Mouse (Mus musculus): ENCODE results near the gene Rad50. TPM values are rescaled to one million over a fixed set of nuclear protein-coding genes. Genes with fewer than 3 reads are reported as not detected.

Rad50 gene
- total RNA-seq, 2 experiments from 2014 or later: 26.7 to 46.5 TPM

DNA sequence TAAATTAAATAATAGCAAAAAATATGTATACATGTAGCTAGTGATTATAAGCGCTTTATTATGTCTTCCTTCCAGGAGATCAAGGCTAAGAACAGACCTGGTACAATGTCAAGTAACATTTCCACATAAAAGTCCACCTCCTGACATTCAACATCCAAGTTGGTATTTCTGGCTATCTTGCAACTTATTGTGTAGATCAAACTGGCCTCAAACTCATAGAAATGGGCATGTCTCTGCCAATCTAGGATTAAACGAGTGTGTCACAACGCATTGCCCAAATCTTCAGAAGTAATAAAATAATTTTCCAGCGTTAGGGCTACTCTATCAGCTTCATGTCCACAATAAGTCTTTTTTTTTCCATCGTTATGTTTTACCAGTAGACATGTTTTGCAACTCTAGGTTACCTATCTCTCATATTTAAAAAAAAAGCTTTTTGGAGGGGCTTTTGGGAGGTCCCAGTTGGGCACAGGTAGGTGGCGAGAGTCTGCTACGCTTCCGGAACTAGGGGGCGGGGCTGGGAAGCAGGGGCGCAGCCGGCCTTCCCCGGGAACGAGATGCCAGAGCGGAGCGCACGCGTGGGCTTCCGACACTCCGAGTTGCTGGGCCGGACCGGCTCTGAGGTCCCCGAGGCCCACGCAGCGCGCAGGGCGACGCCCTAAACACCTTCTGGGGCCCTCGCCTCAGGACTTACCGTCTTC is 734 bp downstream of the Rad50 start:
- peak; percentile 66 for ATAC-seq (replicated peaks; ENCODE audit: low FRiP score, poor library complexity, severe bottlenecking)

DNA sequence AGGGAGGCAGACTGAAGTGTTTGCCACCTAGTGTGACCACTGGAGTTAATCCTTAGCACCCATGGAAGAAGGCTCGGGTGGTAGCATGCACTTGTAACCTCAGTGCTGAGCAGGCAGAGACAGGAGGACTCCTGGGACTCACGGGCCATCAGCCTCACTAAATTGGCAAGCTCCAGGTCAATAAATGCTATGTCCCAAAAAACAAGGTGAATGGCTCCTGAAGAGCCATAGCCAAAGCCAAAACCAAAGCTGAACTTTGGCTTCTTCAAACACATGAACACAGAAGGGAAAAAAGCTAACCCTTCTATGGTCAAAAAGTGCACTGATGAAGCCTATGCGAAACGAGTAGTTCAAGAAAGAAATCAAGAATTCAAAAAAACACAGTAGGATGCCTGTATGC is 7.8 kb downstream of the Rad50 start:
- no peak for ATAC-seq (replicated peaks; ENCODE audit: low FRiP score, poor library complexity, severe bottlenecking)

DNA sequence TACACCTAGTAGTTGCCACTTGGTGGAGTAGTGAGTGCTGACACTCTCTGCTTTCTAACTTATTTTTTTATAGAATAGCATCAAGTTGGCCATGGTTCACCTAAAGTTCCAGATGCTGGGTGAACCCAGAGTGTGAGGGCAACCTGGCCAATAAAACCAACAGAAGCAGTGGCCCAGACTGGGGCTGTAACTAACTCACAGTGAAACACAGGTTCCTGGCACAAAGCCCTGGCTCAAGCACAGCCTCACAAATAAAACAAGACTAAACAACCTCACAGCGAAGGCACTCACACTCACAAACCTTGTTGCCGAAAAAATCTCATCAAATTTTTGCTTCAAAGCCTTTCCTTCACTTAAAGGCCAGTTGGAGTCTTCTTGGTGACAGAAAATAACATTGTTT is 8.6 kb downstream of the Rad50 start:
- ATAC-seq (replicated peaks; ENCODE audit: low FRiP score, poor library complexity, severe bottlenecking): no peak

DNA sequence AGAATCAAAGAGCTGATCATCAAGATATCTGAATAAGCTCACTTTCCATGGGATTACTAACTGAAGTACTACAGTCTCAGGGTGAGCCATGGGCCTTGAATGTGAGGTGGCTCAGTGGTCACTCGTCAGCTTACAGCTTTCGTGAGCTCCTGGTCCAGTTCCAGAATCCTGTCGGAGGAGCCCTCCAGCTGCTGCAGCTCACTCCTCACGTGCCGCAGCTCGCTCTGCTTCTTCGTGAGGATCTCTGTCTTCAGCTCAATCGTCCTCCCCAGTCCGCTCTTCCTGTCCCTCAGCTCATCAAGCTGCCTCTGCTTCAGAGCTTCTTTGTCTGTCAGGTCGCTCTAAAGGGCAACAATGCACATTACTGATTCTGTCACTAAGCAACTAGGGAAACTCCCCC is 15.1 kb downstream of the Rad50 start:
- ATAC-seq (replicated peaks; ENCODE audit: low FRiP score, poor library complexity, severe bottlenecking): no peak

DNA sequence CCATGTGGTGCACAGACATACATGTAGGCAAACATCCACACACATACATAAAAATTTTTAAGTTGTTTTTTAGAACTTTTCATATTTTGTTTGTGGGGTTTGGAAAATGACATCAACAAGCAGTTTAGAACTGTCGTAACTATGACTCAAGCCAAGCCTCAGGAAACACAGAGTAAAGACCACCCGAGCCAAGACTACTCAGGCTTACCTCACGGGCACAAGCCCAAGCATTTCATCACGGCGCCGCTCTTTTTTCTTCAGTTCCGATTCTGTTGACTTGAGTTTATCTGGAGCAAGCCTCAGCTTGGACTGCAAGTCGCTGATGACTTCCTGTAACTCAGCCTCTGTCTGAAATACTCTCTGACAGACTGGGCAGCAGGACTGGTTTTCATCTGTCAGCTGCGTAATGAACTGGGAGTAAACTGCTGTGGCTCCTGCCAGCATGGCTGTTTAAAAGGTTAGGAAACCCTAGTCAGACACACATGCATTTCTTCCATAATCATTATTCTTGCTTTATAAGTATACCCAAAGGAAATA is 24.1 kb downstream of the Rad50 start:
- ATAC-seq (replicated peaks; ENCODE audit: low FRiP score, poor library complexity, severe bottlenecking): no peak

DNA sequence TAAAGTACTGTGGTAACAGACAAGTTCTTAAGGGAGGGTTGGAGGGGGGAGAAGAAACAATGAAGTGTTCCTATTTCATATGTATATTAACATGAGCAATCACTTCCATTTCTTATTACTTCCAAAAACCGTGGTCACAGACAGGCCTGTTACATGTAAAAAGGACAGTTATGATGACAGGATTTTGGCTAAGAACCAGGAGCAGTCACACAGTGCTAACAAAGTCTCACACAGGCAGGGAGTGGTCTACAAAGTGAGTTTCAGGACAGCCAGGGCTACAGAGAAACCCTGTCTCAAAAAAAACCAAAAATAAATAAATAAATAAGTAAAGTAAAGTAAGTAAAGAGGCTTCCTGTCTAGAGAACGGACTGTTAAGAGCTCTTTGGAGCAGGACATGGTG is 24.9 kb downstream of the Rad50 start:
- no peak for ATAC-seq (replicated peaks; ENCODE audit: low FRiP score, poor library complexity, severe bottlenecking)

DNA sequence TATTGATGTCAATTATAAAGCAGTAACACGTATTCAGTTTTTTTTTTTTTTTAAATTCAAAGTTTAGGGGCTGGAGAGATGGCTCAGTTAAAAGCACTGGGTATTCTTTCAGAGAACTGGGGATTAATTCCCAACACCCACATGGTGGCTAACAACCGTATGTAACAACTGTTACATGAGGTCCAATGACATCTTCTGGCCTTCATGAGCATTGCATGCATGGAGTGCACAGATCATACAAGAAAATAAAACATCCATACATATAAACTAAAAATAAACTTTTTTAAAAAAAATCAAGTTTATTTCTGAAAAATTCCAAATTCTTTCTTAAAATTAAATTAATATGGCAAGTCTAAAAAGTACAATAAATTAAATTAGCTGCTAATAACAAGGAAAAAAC is 25.4 kb downstream of the Rad50 start:
- no peak for ATAC-seq (replicated peaks; ENCODE audit: low FRiP score, poor library complexity, severe bottlenecking)

DNA sequence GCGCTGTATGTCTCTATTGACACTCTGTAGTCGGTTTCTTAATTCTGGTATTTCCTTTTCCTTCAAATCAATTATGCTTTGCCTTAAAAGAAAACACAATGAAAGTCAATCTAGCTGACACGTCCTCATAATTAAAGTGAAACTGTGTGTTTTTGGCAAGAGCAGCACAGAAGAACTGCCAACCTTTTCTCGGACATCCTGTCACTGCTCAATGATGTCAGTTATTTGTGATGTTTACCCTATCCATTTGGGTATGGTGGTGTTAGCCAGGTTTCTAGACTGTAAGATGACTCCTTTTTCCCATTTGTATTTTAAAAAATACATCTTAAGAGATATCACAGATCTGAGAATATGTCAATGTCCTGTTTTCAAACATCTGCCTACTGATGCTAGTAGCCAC is 27.0 kb downstream of the Rad50 start:
- ATAC-seq (replicated peaks; ENCODE audit: low FRiP score, poor library complexity, severe bottlenecking): no peak

DNA sequence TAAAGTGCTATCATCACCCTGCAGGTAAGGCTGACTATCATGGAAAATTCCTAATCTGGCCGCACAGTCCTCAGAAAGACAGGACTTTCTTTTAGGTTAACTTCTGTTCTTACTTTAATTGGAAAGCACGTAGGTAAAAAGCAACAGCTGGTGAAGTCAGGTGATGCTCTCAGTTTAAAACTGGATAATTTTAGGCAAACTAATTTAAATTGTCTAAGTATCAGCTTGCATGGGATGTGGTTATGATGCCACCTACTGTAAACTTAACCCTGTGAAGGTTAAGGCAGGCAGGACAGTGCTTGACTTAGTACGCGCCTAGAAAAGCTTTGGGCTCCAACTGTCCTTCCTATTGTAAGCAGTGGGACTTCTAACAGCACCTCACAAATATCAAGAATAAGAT is 35.7 kb downstream of the Rad50 start:
- no peak for ATAC-seq (replicated peaks; ENCODE audit: low FRiP score, poor library complexity, severe bottlenecking)

DNA sequence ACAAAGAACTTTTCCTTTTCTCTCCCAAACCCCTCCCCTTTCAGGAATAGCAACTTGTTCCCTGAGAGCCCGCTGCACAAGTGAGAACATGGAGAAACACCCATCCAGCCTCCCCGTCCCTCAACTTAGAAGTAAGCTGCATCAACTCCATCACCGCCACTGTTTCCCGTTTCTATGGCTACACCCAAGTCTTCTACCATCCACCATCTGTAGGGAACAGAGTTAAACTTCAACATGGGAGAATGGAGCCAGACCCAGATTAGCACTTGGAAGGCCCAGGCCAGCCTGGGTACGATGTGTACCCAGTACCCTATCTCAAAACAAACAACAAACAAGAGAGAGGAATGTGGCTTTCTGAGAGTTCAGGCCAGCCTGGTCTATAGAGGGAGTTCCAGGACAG is 43.0 kb downstream of the Rad50 start:
- ATAC-seq (replicated peaks; ENCODE audit: low FRiP score, poor library complexity, severe bottlenecking): no peak

DNA sequence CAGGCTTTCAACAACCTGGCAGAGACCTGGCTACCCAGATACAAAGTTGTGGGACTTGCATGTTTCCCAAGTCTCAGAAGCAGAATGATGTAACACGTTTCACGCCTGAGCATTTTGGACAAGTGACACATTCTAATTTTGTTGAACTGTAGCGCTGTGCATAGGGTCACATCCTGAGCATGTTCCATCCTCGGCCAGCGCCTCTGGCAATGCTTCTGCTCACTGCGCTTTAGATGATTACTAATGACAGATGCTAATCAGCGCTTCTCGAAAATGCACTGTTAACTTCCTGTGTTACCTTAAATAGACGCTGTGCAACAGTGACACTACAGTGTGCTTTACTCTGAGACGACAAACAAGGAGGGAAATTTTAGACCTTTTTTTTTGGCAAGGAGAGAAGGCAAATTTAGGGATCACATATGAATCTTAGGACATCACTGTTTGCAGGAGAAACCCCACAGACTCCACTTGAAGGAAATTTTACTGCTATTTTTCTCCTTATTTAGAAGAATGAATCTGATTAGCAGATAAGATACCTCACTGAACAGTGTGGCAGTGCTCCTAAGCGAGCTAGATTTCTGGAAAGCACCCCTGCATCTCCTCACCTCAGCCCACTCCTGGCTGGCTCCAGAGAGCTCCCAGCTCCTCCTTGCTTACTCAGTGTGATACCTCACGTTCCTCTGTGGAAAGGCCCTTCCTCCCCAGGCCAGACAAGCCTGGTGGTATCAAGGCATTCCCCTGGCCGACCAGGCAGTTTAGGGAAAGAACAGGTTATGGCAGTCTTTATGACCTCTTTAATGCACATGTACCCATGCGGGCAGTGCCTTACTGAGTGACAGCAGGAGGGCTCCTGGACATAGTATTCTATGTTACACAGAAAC is 44.1 kb downstream of the Rad50 start:
- no peak for ATAC-seq (replicated peaks; ENCODE audit: low FRiP score, poor library complexity, severe bottlenecking)

DNA sequence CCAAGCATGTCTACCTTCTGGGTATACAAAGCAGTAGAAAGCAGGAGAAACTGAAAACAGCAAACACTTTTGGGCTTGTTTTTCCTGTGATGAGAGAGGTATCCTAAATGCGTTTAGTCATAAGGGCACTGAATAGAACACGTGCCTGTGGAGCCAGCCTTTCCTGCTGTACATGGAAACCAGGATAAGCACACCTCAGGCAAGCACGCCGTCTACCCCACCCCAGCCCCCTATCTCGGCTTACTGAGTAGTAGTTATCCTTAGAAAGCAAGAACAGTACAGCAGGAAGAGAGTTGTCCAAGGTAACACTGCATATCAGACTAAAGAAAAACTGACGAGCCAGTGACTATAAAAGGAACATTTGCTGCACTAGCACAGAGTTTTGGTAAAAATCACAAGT is 49.3 kb downstream of the Rad50 start:
- no peak for ATAC-seq (replicated peaks; ENCODE audit: low FRiP score, poor library complexity, severe bottlenecking)

DNA sequence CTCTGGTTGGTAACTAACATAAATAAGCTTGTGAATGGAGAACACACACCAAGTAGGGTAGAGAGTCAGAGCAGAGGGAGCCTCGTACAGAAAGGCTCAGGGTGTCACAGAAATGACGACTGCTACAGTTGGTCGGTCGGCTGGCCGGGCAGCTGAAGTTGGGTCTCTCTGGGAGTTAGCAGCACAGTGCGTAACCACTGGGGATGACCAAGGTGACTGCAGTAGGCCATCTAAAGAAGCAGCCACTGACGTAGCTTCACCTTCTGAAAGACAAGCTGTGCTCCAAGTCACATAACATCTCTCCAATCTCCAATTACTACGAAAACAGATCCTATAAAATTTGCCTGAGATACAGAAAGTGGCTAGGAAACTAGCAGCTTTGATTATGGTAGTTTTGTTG is 49.7 kb downstream of the Rad50 start:
- ATAC-seq (replicated peaks; ENCODE audit: low FRiP score, poor library complexity, severe bottlenecking): peak; percentile 47

DNA sequence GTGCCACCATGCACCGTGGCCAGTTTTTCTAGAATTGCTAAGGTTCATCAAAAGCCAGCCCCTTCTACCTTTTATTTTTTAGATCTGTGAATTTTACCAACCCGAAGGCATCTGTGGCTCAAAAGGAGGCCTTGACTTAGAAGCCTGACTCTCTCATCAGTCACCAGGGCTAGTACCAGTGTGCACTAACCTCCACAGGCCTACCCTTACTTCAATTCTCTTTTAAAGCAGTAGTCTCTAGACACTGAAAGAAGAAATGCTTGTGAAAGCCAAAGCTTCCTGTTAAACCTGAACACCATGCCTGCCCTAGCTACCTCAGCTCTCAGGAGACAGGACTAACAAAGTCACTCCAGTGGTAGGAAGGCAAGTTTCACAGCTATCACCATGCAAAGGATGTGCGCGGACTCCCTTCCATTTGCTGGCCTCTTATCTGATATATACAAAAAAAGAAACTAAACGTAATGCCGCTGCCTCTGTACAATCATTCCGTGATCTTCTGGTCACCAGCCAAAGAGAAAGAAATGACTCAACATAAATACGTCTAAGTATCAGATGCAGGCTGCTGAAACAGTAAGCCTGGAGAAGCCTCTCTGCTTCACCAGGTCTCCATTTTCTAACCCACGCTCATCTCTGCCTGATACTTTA is 50.4 kb downstream of the Rad50 start:
- ATAC-seq (replicated peaks; ENCODE audit: low FRiP score, poor library complexity, severe bottlenecking): peak; percentile 81

DNA sequence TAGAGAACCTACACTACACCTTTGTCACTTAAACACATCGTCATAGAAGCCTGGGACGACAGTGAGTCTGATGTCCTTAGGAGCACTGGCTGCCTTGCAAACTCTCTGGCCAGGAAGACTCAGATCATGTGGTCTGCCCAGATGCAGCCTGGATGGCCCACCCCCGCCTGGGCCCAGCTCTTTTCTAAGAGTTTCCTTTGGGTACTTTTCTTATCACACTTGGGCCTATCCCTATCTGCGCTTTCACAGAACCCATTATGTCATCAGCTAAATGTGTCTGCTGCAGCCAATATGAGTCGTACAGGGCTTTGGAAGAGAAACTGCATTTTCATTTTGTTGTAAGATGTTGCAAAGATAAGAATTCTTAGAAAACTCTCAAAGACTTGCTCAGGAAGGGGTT is 52.1 kb downstream of the Rad50 start:
- no peak for ATAC-seq (replicated peaks; ENCODE audit: low FRiP score, poor library complexity, severe bottlenecking)

DNA sequence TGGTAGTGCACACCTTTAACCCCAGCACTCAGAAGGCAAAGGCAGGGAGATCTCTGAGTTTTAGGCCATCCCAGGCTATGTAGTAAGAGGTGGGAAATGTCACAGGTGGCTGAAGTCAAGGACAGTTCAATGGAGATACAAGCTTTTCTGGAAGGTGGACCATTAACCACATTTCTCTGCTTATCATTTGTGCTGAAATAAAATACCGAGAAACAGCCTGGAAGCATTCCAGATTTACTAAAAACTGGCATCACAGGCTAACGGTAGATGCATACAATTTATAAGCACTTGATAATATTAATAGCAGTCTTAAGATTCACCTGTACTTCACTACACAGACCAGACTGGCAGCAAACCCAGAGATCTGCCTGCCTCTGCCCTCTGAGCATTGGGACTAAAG is 54.7 kb downstream of the Rad50 start:
- ATAC-seq (replicated peaks; ENCODE audit: low FRiP score, poor library complexity, severe bottlenecking): no peak

DNA sequence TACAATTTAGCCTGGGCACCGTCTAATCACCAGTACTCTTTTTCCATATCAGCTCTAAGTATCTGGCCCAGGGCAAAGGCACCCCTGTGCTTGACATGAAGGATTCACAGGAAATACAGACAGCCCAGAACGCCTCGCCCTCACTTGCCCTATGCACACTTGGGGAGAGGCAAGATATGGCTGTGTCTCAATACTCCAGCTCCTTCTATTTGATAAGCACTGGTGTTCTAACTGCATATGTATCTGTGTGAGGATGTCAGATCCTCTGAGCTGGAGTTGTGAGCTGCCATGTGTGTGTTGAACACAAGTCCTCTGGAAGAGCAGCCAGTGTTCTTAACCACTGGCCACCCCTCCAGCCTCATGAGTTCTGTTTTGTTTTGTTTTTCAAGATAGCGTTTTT is 55.7 kb downstream of the Rad50 start:
- no peak for ATAC-seq (replicated peaks; ENCODE audit: low FRiP score, poor library complexity, severe bottlenecking)

DNA sequence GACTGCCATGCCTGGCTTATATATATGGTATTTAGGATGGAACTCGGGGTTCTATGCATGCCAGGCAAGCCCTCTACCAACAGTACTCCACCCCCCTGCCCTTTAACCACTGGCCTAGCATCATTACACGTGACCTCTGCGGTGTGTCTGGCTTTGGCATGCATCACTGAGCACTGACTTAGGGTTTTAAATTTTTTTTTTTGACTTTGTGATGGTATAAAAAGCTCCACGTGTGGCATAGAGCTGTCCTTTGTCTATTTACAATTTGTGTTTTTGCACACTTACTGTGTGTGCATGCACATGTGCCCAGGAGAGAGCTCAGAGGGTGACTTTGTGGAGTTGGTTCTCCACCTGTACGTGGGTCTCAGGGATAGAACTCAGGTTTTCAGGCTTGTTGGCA is 63.1 kb downstream of the Rad50 start:
- no peak for ATAC-seq (replicated peaks; ENCODE audit: low FRiP score, poor library complexity, severe bottlenecking)

DNA sequence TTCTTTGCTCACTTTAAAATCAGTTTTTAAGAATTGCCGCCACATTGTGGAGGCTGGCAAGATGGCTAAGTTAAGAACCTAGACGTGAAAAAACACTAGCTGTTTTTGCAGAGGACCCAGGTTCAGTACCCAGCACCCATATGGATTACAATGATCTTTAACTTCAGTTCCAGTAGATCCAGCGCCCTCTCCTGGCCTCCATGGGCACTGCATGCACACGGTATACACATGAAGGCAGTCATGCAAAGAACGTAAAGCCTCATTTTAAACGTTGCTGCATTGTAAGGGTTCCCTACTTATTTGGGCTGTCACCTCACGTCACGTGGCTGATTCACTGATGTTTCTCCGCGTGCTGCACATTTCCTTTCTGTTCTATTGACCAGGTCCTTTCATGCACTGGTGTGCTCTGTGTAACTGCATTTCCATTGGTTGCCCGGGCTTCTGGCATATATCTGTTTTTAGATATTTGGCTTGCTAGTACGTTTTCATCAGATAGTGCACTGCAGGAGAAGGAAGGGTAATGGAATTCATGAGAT is 64.3 kb downstream of the Rad50 start:
- ATAC-seq (replicated peaks; ENCODE audit: low FRiP score, poor library complexity, severe bottlenecking): no peak

DNA sequence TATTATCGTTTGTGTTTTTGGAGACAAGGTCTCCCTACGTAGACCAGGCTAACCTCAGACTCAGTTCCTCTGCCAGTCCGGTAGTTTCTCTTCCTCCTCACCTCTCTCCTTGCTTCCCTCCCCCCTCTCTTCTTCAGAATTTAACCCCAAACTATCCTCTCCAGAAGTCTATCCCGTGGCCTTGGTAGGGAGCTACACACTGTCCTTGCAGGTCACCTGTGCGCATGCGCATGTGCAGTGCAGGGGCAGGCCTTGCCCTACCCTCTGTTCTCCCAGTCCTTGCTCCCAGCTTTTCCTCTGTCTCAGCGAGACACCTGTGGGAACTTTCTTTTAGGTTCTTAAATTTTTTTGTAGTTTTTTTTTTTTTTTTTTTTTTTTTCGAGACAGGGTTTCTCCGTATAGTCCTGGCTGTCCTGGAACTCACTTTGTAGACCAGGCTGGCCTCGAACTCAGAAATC is 69.3 kb downstream of the Rad50 start:
- ATAC-seq (replicated peaks; ENCODE audit: low FRiP score, poor library complexity, severe bottlenecking): no peak
